Mouse (Mus musculus) gastrocnemius, adult 18-20 months (tissue): ENCODE measurements at regions not wholly inside any gene's neighbourhood (a gene's known extent, or its start where the extent isn't known, plus 50 kb on each side); places are given as distances from the start of the nearest gene placed in this dataset.

Source experiments
- DNase-seq: peaks from one replicate; pipeline ENCODE4 v3.0.0; 2021; ENCODE audit warnings: low spot score

- DNase-seq, result no peak
Measured at GRCm38 (mm10) chr12:48705963-48706362, 676.5 kb upstream of the Foxg1 start.

GRCm38 (mm10) chr12:48713646-48714045, 668.8 kb upstream of the Foxg1 start:
- DNase-seq, result no peak

GRCm38 (mm10) chr12:48729851-48730250, 652.6 kb upstream of the Foxg1 start:
- DNase-seq, result no peak

- DNase-seq, result no peak
Measured at GRCm38 (mm10) chr12:48758805-48759396, 623.6 kb upstream of the Foxg1 start.
